Mouse (Mus musculus): ENCODE measurements around the gene Ap3d1. TPM values are rescaled to one million over a fixed set of nuclear protein-coding genes. Genes with fewer than 3 reads are reported as not detected.

Gene Ap3d1
- polyA plus RNA-seq, 1 experiment from 2014 or later: 116 TPM

GRCm38 (mm10) chr10:80741146-80741545, 918 bp downstream of the Ap3d1 start:
- Histone ChIP-seq H3K9me3 (ENCODE audit: control insufficient read depth, low read length) (no peaks in the 10 kb centered on the region), H3K4me2 (ENCODE audit: low read length) (peak overlapping the region; percentile 96), H3K27me3 (ENCODE audit: control insufficient read depth, insufficient read depth, low read length) (no peaks in the 10 kb centered on the region), H3K4me1 (ENCODE audit: control insufficient read depth, insufficient read depth, low read length) (peaks cover 18% of the 10 kb centered on the region), H3K36me3 (ENCODE audit: control insufficient read depth, insufficient read depth, low read length) (peaks cover 7% of the 10 kb centered on the region; the same call in 1 of the 2 replicates), H3K27ac (replicated peaks; ENCODE audit: low read depth, low read length) (peak overlapping the region; percentile 87; the same call in 1 of the 2 replicates), H3K4me3 (replicated peaks; ENCODE audit: low read depth, low read length) (peak overlapping the region; percentile 84), H3K9ac (replicated peaks; ENCODE audit: low read length) (peak overlapping the region; percentile 93)
- DNase-seq: no peak
- no peak for ATAC-seq (ENCODE audit: low FRiP score, low TSS enrichment)
- 36% methylated on average over 5 of the region's 5 CpGs for WGBS

GRCm38 (mm10) chr10:80738657-80739056, 3.4 kb downstream of the Ap3d1 start:
- H3K27ac ChIP-seq (replicated peaks; ENCODE audit: low read depth, low read length): no peak overlapping the region
- no peak overlapping the region for H3K4me3 ChIP-seq (replicated peaks; ENCODE audit: low read depth, low read length)
- H3K9me3 ChIP-seq (ENCODE audit: control insufficient read depth, low read length): no peaks in the 10 kb centered on the region
- H3K4me1 ChIP-seq (ENCODE audit: control insufficient read depth, insufficient read depth, low read length): peaks cover 18% of the 10 kb centered on the region
- H3K36me3 ChIP-seq (ENCODE audit: control insufficient read depth, insufficient read depth, low read length): peaks cover 15% of the 10 kb centered on the region
- ATAC-seq (ENCODE audit: low FRiP score, low TSS enrichment) (no peak), DNase-seq (no peak)
- no peak overlapping the region for H3K4me2 ChIP-seq (ENCODE audit: low read length)
- H3K9ac ChIP-seq (replicated peaks; ENCODE audit: low read length): no peak overlapping the region
- no peaks in the 10 kb centered on the region for H3K27me3 ChIP-seq (ENCODE audit: control insufficient read depth, insufficient read depth, low read length)
- WGBS: 74% methylated on average over 1 of the region's 1 CpGs

GRCm38 (mm10) chr10:80736731-80737130, 5.3 kb downstream of the Ap3d1 start:
- Histone ChIP-seq H3K36me3 (ENCODE audit: control insufficient read depth, insufficient read depth, low read length) (peaks cover 29% of the 10 kb centered on the region), H3K4me3 (replicated peaks; ENCODE audit: low read depth, low read length) (no peak overlapping the region), H3K27ac (replicated peaks; ENCODE audit: low read depth, low read length) (0 out of 2 replicates have a peak overlapping the region, but pooled peaks have one; percentile 20), H3K27me3 (ENCODE audit: control insufficient read depth, insufficient read depth, low read length) (no peaks in the 10 kb centered on the region), H3K9ac (replicated peaks; ENCODE audit: low read length) (no peak overlapping the region), H3K4me2 (ENCODE audit: low read length) (no peak overlapping the region), H3K9me3 (ENCODE audit: control insufficient read depth, low read length) (no peaks in the 10 kb centered on the region), H3K4me1 (ENCODE audit: control insufficient read depth, insufficient read depth, low read length) (peaks cover 14% of the 10 kb centered on the region)
- no peak for DNase-seq
- ATAC-seq (ENCODE audit: low FRiP score, low TSS enrichment): no peak
- WGBS: 81% methylated on average over 5 of the region's 5 CpGs

GRCm38 (mm10) chr10:80732611-80733101, 9.4 kb downstream of the Ap3d1 start:
- Histone ChIP-seq H3K36me3 (ENCODE audit: control insufficient read depth, insufficient read depth, low read length) (peaks cover 67% of the 10 kb centered on the region), H3K4me1 (ENCODE audit: control insufficient read depth, insufficient read depth, low read length) (no peaks in the 10 kb centered on the region), H3K27ac (replicated peaks; ENCODE audit: low read depth, low read length) (no peak overlapping the region), H3K9ac (replicated peaks; ENCODE audit: low read length) (no peak overlapping the region), H3K9me3 (ENCODE audit: control insufficient read depth, low read length) (no peaks in the 10 kb centered on the region), H3K4me2 (ENCODE audit: low read length) (no peak overlapping the region), H3K4me3 (replicated peaks; ENCODE audit: low read depth, low read length) (no peak overlapping the region), H3K27me3 (ENCODE audit: control insufficient read depth, insufficient read depth, low read length) (no peaks in the 10 kb centered on the region)
- ATAC-seq (ENCODE audit: low FRiP score, low TSS enrichment) (no peak), DNase-seq (no peak)
- 96% methylated on average over 6 of the region's 6 CpGs for WGBS

- 89% methylated on average over 5 of the region's 5 CpGs for WGBS
- peaks cover 95% of the 10 kb centered on the region for H3K36me3 ChIP-seq (ENCODE audit: control insufficient read depth, insufficient read depth, low read length)
These were observed 14.5 kb downstream of the Ap3d1 start for GRCm38 (mm10) chr10:80727369-80728127.

GRCm38 (mm10) chr10:80717281-80717680, 24.8 kb downstream of the Ap3d1 start:
- DNase-seq (no peak), ATAC-seq (ENCODE audit: low FRiP score, low TSS enrichment) (no peak)
- H3K4me3 ChIP-seq (replicated peaks; ENCODE audit: low read depth, low read length): no peak overlapping the region
- no peaks in the 10 kb centered on the region for H3K27me3 ChIP-seq (ENCODE audit: control insufficient read depth, insufficient read depth, low read length)
- no peaks in the 10 kb centered on the region for H3K9me3 ChIP-seq (ENCODE audit: control insufficient read depth, low read length)
- no peaks in the 10 kb centered on the region for H3K4me1 ChIP-seq (ENCODE audit: control insufficient read depth, insufficient read depth, low read length)
- 88% methylated on average over 1 of the region's 1 CpGs for WGBS
- H3K36me3 ChIP-seq (ENCODE audit: control insufficient read depth, insufficient read depth, low read length): peaks cover 98% of the 10 kb centered on the region
- no peak overlapping the region for H3K9ac ChIP-seq (replicated peaks; ENCODE audit: low read length)
- no peak overlapping the region for H3K4me2 ChIP-seq (ENCODE audit: low read length)
- H3K27ac ChIP-seq (replicated peaks; ENCODE audit: low read depth, low read length): no peak overlapping the region

More at GRCm38 (mm10) chr10:80727369-80728127, 14.5 kb downstream of the Ap3d1 start:
- Histone ChIP-seq H3K9ac (replicated peaks; ENCODE audit: low read length) (no peak overlapping the region), H3K4me2 (ENCODE audit: low read length) (no peak overlapping the region), H3K4me3 (replicated peaks; ENCODE audit: low read depth, low read length) (no peak overlapping the region), H3K27me3 (ENCODE audit: control insufficient read depth, insufficient read depth, low read length) (no peaks in the 10 kb centered on the region), H3K4me1 (ENCODE audit: control insufficient read depth, insufficient read depth, low read length) (no peaks in the 10 kb centered on the region), H3K9me3 (ENCODE audit: control insufficient read depth, low read length) (no peaks in the 10 kb centered on the region), H3K27ac (replicated peaks; ENCODE audit: low read depth, low read length) (no peak overlapping the region)
- DNase-seq (no peak), ATAC-seq (ENCODE audit: low FRiP score, low TSS enrichment) (no peak)

GRCm38 (mm10) chr10:80710834-80711233, 31.2 kb downstream of the Ap3d1 start:
- Histone ChIP-seq H3K27me3 (ENCODE audit: control insufficient read depth, insufficient read depth, low read length) (no peaks in the 10 kb centered on the region), H3K4me1 (ENCODE audit: control insufficient read depth, insufficient read depth, low read length) (no peaks in the 10 kb centered on the region)

GRCm38 (mm10) chr10:80705479-80705878, 36.6 kb downstream of the Ap3d1 start:
- no peak for DNase-seq
- H3K4me1 ChIP-seq (ENCODE audit: control insufficient read depth, insufficient read depth, low read length): peaks cover 24% of the 10 kb centered on the region
- no peak overlapping the region for H3K4me3 ChIP-seq (replicated peaks; ENCODE audit: low read depth, low read length)
- H3K27ac ChIP-seq (replicated peaks; ENCODE audit: low read depth, low read length): no peak overlapping the region
- no peak overlapping the region for H3K4me2 ChIP-seq (ENCODE audit: low read length)
- H3K36me3 ChIP-seq (ENCODE audit: control insufficient read depth, insufficient read depth, low read length): peaks cover 54% of the 10 kb centered on the region
- H3K9ac ChIP-seq (replicated peaks; ENCODE audit: low read length): no peak overlapping the region
- H3K27me3 ChIP-seq (ENCODE audit: control insufficient read depth, insufficient read depth, low read length): no peaks in the 10 kb centered on the region
- no peaks in the 10 kb centered on the region for H3K9me3 ChIP-seq (ENCODE audit: control insufficient read depth, low read length)
- 81% methylated on average over 3 of the region's 3 CpGs for WGBS
- no peak for ATAC-seq (ENCODE audit: low FRiP score, low TSS enrichment)

More at GRCm38 (mm10) chr10:80710834-80711233, 31.2 kb downstream of the Ap3d1 start:
- 89% methylated on average over 3 of the region's 3 CpGs for WGBS
- DNase-seq (no peak), ATAC-seq (ENCODE audit: low FRiP score, low TSS enrichment) (no peak)
- Histone ChIP-seq H3K27ac (replicated peaks; ENCODE audit: low read depth, low read length) (no peak overlapping the region), H3K9me3 (ENCODE audit: control insufficient read depth, low read length) (no peaks in the 10 kb centered on the region), H3K36me3 (ENCODE audit: control insufficient read depth, insufficient read depth, low read length) (peaks cover 100% of the 10 kb centered on the region), H3K9ac (replicated peaks; ENCODE audit: low read length) (no peak overlapping the region), H3K4me2 (ENCODE audit: low read length) (no peak overlapping the region), H3K4me3 (replicated peaks; ENCODE audit: low read depth, low read length) (no peak overlapping the region)

GRCm38 (mm10) chr10:80705033-80705432, 37.0 kb downstream of the Ap3d1 start:
- WGBS: 66% methylated on average over 3 of the region's 3 CpGs
- peaks cover 50% of the 10 kb centered on the region for H3K36me3 ChIP-seq (ENCODE audit: control insufficient read depth, insufficient read depth, low read length)
- DNase-seq: no peak
- no peak for ATAC-seq (ENCODE audit: low FRiP score, low TSS enrichment)
- H3K4me1 ChIP-seq (ENCODE audit: control insufficient read depth, insufficient read depth, low read length): peaks cover 29% of the 10 kb centered on the region
- no peak overlapping the region for H3K27ac ChIP-seq (replicated peaks; ENCODE audit: low read depth, low read length)
- H3K9ac ChIP-seq (replicated peaks; ENCODE audit: low read length): 0 out of 2 replicates have a peak overlapping the region, but pooled peaks have one; percentile 12
- no peaks in the 10 kb centered on the region for H3K9me3 ChIP-seq (ENCODE audit: control insufficient read depth, low read length)
- H3K4me2 ChIP-seq (ENCODE audit: low read length): no peak overlapping the region
- no peak overlapping the region for H3K4me3 ChIP-seq (replicated peaks; ENCODE audit: low read depth, low read length)
- no peaks in the 10 kb centered on the region for H3K27me3 ChIP-seq (ENCODE audit: control insufficient read depth, insufficient read depth, low read length)
